Mouse (Mus musculus) spleen, adult 18-20 months (tissue): ENCODE data around the gene Brd3.
"Not testable (repeated sequence)": the region's sequence is repeated elsewhere in the genome, so short reads cannot be mapped to it uniquely, and the experiment has no call there.

Experiments used
- DNase-seq, 2 experiments: peaks; one replicate each; pipeline ENCODE4 v3.0.0; 2022; ENCODE audit warnings: mixed read lengths in 2 of 2

Brd3 gene

GRCm38 (mm10) chr2:27510706-27511105, 3.2 kb upstream of the Brd3 start:
- DNase-seq = no peak

- not testable (repeated sequence) for DNase-seq
These were observed 804 bp downstream of the Brd3 start for GRCm38 (mm10) chr2:27506658-27507057.

GRCm38 (mm10) chr2:27505539-27505938, 1.9 kb downstream of the Brd3 start:
- DNase-seq = no peak

GRCm38 (mm10) chr2:27504113-27504885, 3.2 kb downstream of the Brd3 start:
- DNase-seq = no peak

- no peak for DNase-seq
These were observed 11.0 kb downstream of the Brd3 start for GRCm38 (mm10) chr2:27496391-27497028.

- DNase-seq = peak in 1 of 2 experiments; percentile 45
These were observed 13.5 kb downstream of the Brd3 start for GRCm38 (mm10) chr2:27493971-27494370.

GRCm38 (mm10) chr2:27490939-27491338, 16.5 kb downstream of the Brd3 start:
- no peak for DNase-seq

GRCm38 (mm10) chr2:27488362-27488761, 19.1 kb downstream of the Brd3 start:
- no peak for DNase-seq

- no peak for DNase-seq
These were observed 20.0 kb downstream of the Brd3 start for GRCm38 (mm10) chr2:27487336-27488049.

GRCm38 (mm10) chr2:27486725-27487124, 20.7 kb downstream of the Brd3 start:
- no peak for DNase-seq

- DNase-seq = no peak
These were observed 25.1 kb downstream of the Brd3 start for GRCm38 (mm10) chr2:27482265-27482861.

- DNase-seq = no peak
These were observed 27.1 kb downstream of the Brd3 start for GRCm38 (mm10) chr2:27480367-27480766.

- no peak for DNase-seq
These were observed 27.6 kb downstream of the Brd3 start for GRCm38 (mm10) chr2:27479821-27480220.

GRCm38 (mm10) chr2:27476303-27477192, 30.9 kb downstream of the Brd3 start:
- DNase-seq = no peak

- DNase-seq = peak; percentile 86
These were observed 31.8 kb downstream of the Brd3 start for GRCm38 (mm10) chr2:27475495-27476302.

GRCm38 (mm10) chr2:27474621-27475484, 32.6 kb downstream of the Brd3 start:
- peak in 1 of 2 experiments; percentile 32 for DNase-seq

- no peak for DNase-seq
These were observed 33.6 kb downstream of the Brd3 start for GRCm38 (mm10) chr2:27473911-27474310.

- DNase-seq = no peak
These were observed 34.2 kb downstream of the Brd3 start for GRCm38 (mm10) chr2:27473061-27473765.

- no peak for DNase-seq
These were observed 36.3 kb downstream of the Brd3 start for GRCm38 (mm10) chr2:27471170-27471584.

- no peak for DNase-seq
These were observed 36.9 kb downstream of the Brd3 start for GRCm38 (mm10) chr2:27470535-27470934.
